Mouse (Mus musculus) liver, embryonic 14.5 days (tissue): ENCODE data around the gene Pgm2.

Experiments
- CTCF ChIP-seq: IDR thresholded peaks from 2 replicates; pipeline ENCODE4 v1.5.1; 2016; ENCODE audit warnings: antibody characterized with exemption, low read depth, control low read depth
- EP300 ChIP-seq: IDR thresholded peaks from 2 replicates; pipeline ENCODE4 v1.6.1; 2016; ENCODE audit warnings: antibody characterized with exemption, low read depth

DNA sequence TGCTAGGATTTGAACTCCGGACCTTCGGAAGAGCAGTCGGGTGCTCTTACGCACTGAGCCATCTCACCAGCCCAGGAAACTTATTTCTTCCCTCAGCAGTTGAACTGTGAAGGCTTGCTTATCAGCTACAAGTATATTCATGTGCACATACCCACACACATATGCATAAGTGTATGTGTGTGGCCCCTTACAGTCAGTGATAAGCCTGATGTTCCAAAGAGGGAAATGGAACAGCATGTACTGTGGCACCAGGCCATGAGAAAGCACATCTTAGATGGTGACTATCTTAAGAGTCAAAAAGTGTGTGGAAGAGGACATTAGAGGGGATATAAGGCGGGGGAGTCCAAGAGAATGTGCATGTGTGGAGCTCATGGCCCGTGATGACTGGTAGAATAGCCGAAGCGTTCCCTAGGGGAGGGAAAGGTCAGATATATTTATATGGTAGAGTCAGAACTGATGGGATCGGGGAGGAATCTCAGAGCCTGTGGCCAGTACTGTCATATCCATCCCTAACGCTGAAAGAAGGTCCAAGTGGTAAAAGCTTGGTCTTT lies 76.3 kb downstream of the Pgm2 start:
- TF ChIP-seq CTCF (no peak), EP300 (peak; percentile 40; the same call in 1 of the 2 replicates)
